Mouse (Mus musculus) small intestine, adult 2 months (tissue): Measurements from ENCODE around the gene Mcts2.
A peak's percentile ranks its signal among the peaks of the same experiment; 100 is the strongest.

Experiments
- CTCF ChIP-seq: fragments of 200-500 bp; IDR thresholded peaks from 2 replicates; pipeline ENCODE4 v1.5.1; 2012; ENCODE audit warnings: low read depth, mild to moderate bottlenecking, control low read depth, inconsistent platforms, low read length, moderate library complexity, mixed read lengths; ENCODE audit not compliant: insufficient replicate concordance, insufficient read length; ENCODE audit errors: extremely low read depth
- POLR2A ChIP-seq: fragments of 200-500 bp; IDR thresholded peaks from 2 replicates; pipeline ENCODE4 v1.6.1; 2012; ENCODE audit warnings: low read depth, mild to moderate bottlenecking, control low read depth, inconsistent platforms, low read length, moderate library complexity

- TF ChIP-seq POLR2A (no peak), CTCF (peak; percentile 50; the same call in 1 of the 2 replicates)
These were observed 15.2 kb upstream of the Mcts2 start for GRCm38 (mm10) chr2:152671642-152671999.
